Mouse (Mus musculus) MEL (cell line): ENCODE results near the gene Lrrc3. TPM values are rescaled to one million over a fixed set of nuclear protein-coding genes. Genes with fewer than 3 reads are reported as not detected.

Source experiments
- DNase-seq: peaks from one replicate; pipeline ENCODE4 v3.0.0; 2011; ENCODE audit warnings: low read depth, low spot score
- H3K27ac ChIP-seq: 2 replicates; pipeline ENCODE4 v1.5.1; 2012; ENCODE audit warnings: low read depth, mild to moderate bottlenecking, control low read depth, low read length, moderate library complexity; ENCODE audit not compliant: control insufficient read depth
- H3K27me3 ChIP-seq, 2 experiments: fragments of 150-350 bp in 1 of 2; sonication (generic) in 1 of 2; 2 replicates each; pipeline ENCODE4 v1.6.1; 2012; ENCODE audit warnings: low read length in 2 of 2, mild to moderate bottlenecking in 2 of 2, improper control_type of control experiment in 1 of 2, moderate library complexity in 1 of 2; ENCODE audit not compliant: insufficient read depth in 2 of 2, control insufficient read depth in 1 of 2
- H3K36me3 ChIP-seq, 2 experiments: 2 replicates each; pipeline ENCODE4 v1.6.1; 2012 to 2014; ENCODE audit warnings: low read length in 2 of 2, improper control_type of control experiment in 1 of 2, inconsistent platforms in 1 of 2, mild to moderate bottlenecking in 1 of 2; ENCODE audit not compliant: insufficient read depth in 2 of 2, control insufficient read depth in 1 of 2
- H3K4me1 ChIP-seq, 2 experiments: fragments of 150-350 bp in 1 of 2; sonication (generic) in 1 of 2; 2 replicates each; pipeline ENCODE4 v1.6.1; 2012; ENCODE audit warnings: low read length in 2 of 2, improper control_type of control experiment in 1 of 2, mild to moderate bottlenecking in 1 of 2; ENCODE audit not compliant: insufficient read depth in 2 of 2, control insufficient read depth in 1 of 2
- H3K4me3 ChIP-seq, 2 experiments: fragments of 150-350 bp in 1 of 2; sonication (generic) in 1 of 2; 2 replicates each; pipeline ENCODE4 v1.5.1; 2012; ENCODE audit warnings: low read depth in 2 of 2, low read length in 2 of 2, mild to moderate bottlenecking in 2 of 2, moderate library complexity in 2 of 2, control low read depth in 1 of 2, improper control_type of control experiment in 1 of 2; ENCODE audit not compliant: control insufficient read depth in 1 of 2, insufficient read depth in 1 of 2
- H3K79me2 ChIP-seq: 2 replicates; pipeline ENCODE4 v1.6.1; 2012; ENCODE audit warnings: mild to moderate bottlenecking, low read length, moderate library complexity; ENCODE audit not compliant: control insufficient read depth, poor library complexity, insufficient read depth
- H3K9ac ChIP-seq: 2 replicates; pipeline ENCODE4 v1.6.1; 2012; ENCODE audit warnings: low read depth, mild to moderate bottlenecking, control low read depth, low read length, moderate library complexity; ENCODE audit not compliant: control insufficient read depth, poor library complexity, severe bottlenecking
- H3K9me3 ChIP-seq: fragments of 150-350 bp; sonication (generic); replicated peaks from 2 replicates; pipeline ENCODE4 v1.6.1; 2012; ENCODE audit warnings: mild to moderate bottlenecking, low read length, improper control_type of control experiment, moderate library complexity; ENCODE audit not compliant: insufficient read depth
- CHD1 ChIP-seq: IDR thresholded peaks from 2 replicates; pipeline ENCODE4 v1.6.1; 2012; ENCODE audit warnings: low read depth, mild to moderate bottlenecking, inconsistent platforms, low read length, improper control_type of control experiment
- ELF1 ChIP-seq: IDR thresholded peaks from 2 replicates; pipeline ENCODE4 v1.6.1; 2014; ENCODE audit warnings: low read depth, mild to moderate bottlenecking, inconsistent platforms, low read length, improper control_type of control experiment, moderate library complexity
- EP300 ChIP-seq, 2 experiments: IDR thresholded peaks; 2 replicates each; pipeline ENCODE4 v1.6.1; 2011; ENCODE audit warnings: improper control_type of control experiment in 2 of 2, low read length in 2 of 2, low read depth in 1 of 2, mild to moderate bottlenecking in 1 of 2
- ETS1 ChIP-seq: IDR thresholded peaks from 2 replicates; pipeline ENCODE4 v1.6.1; 2012; ENCODE audit warnings: low read depth, mild to moderate bottlenecking, inconsistent platforms, low read length, improper control_type of control experiment, moderate library complexity
- GATA1 ChIP-seq: IDR thresholded peaks from 2 replicates; pipeline ENCODE4 v1.6.1; 2011; ENCODE audit warnings: low read depth, low read length, improper control_type of control experiment
- JUND ChIP-seq: IDR thresholded peaks from 2 replicates; pipeline ENCODE4 v1.6.1; 2011; ENCODE audit warnings: low read depth, mild to moderate bottlenecking, improper control_type of control experiment, low read length
- MAFK ChIP-seq: IDR thresholded peaks from 2 replicates; pipeline ENCODE4 v1.6.1; 2011; ENCODE audit warnings: low read depth, mild to moderate bottlenecking, low read length, improper control_type of control experiment, borderline replicate concordance
- MAZ ChIP-seq: IDR thresholded peaks from 2 replicates; pipeline ENCODE4 v1.6.1; 2012; ENCODE audit warnings: low read depth, mild to moderate bottlenecking, inconsistent platforms, low read length, improper control_type of control experiment
- NELFE ChIP-seq: IDR thresholded peaks from 2 replicates; pipeline ENCODE4 v1.6.1; 2011; ENCODE audit warnings: low read depth, low read length, improper control_type of control experiment
- RAD21 ChIP-seq: IDR thresholded peaks from 2 replicates; pipeline ENCODE4 v1.6.1; 2011; ENCODE audit warnings: mild to moderate bottlenecking, low read depth, low read length, improper control_type of control experiment
- RCOR1 ChIP-seq: IDR thresholded peaks from 2 replicates; pipeline ENCODE4 v1.6.1; 2012; ENCODE audit warnings: low read depth, mild to moderate bottlenecking, inconsistent platforms, low read length, improper control_type of control experiment
- SIN3A ChIP-seq: IDR thresholded peaks from 2 replicates; pipeline ENCODE4 v1.6.1; 2012; ENCODE audit warnings: low read length, improper control_type of control experiment, inconsistent platforms
- SMC3 ChIP-seq: IDR thresholded peaks from 2 replicates; pipeline ENCODE4 v1.6.1; 2011; ENCODE audit warnings: low read depth, low read length, improper control_type of control experiment
- TAL1 ChIP-seq: IDR thresholded peaks from 2 replicates; pipeline ENCODE4 v1.6.1; 2012; ENCODE audit warnings: mild to moderate bottlenecking, inconsistent platforms, low read length, moderate library complexity, mixed read lengths
- TCF12 ChIP-seq: IDR thresholded peaks from 2 replicates; pipeline ENCODE4 v1.6.1; 2014; ENCODE audit warnings: low read depth, mild to moderate bottlenecking, inconsistent platforms, low read length, improper control_type of control experiment, moderate library complexity
- USF1 ChIP-seq: IDR thresholded peaks from 2 replicates; pipeline ENCODE4 v1.6.1; 2014; ENCODE audit warnings: low read depth, mild to moderate bottlenecking, inconsistent platforms, low read length, improper control_type of control experiment, moderate library complexity
- ZNF384 ChIP-seq: IDR thresholded peaks from 2 replicates; pipeline ENCODE4 v1.6.1; 2012; ENCODE audit warnings: low read depth, mild to moderate bottlenecking, inconsistent platforms, low read length, improper control_type of control experiment
- polyA plus RNA-seq, 2 experiments: library from polyadenylated mRNA; stranded (reverse) in 1 of 2; unstranded in 1 of 2; fragments of >175 nt in 1 of 2; fragments of >200 nt in 1 of 2; gene quantifications; 2 replicates each; pipeline versions ENCODE4 v1.2.1 to v1.2.4; 2012; ENCODE audit warnings: low replicate concordance in 2 of 2, low read depth in 1 of 2; ENCODE audit not compliant: insufficient read length in 2 of 2, insufficient read depth in 1 of 2, missing spikeins in 1 of 2
- total RNA-seq: library from RNA; depleted of rRNA; stranded (reverse); fragments of 300-350 nt; gene quantifications from 2 replicates; pipeline ENCODE4 v1.2.3, GENCODE M21; 2012

Lrrc3 gene
- total and polyA plus RNA-seq, 3 experiments, result 0.15 to 0.74 TPM; not detected in 1

DNA sequence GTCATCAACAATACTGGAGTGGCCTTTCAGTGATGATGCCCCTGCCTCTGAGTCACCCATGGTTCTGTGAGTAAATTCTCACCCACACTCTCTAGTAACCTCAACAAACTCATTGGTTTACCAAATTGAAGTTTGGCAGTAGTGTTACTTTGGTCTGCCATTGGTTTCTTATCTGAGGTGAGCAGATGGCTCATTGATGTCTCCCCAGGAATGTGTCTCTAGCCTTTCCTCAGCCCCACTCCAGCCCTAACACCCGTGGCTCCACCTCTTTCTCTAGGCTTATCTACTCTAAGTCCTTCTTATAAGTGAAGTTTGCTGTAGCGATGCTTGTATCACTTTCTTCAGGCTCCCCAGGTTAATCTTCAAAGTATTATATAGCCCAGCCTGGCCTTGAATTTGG lies 37.3 kb upstream of the Lrrc3 start:
- Histone ChIP-seq H3K79me2 (no peaks in the 10 kb centered on the region), H3K27ac (peak overlapping the region; percentile 87), H3K4me1 (peaks cover 12 to 28% of the 10 kb centered on the region in 2 experiments; a peak in 3 of 4 replicates), H3K9me3 (no peaks in the 10 kb centered on the region), H3K27me3 (no peaks in the 10 kb centered on the region), H3K9ac (no peak overlapping the region; the same call in 1 of the 2 replicates), H3K4me3 (no peak overlapping the region), H3K36me3 (peaks cover 0 to 24% of the 10 kb centered on the region in 2 experiments; a peak in 2 of 4 replicates)
- TF ChIP-seq SMC3 (no peak), TAL1 (peak; percentile 92), SIN3A (no peak; the same call in 1 of the 2 replicates), RAD21 (no peak), MAZ (no peak), TCF12 (peak; percentile 88), EP300 (IDR thresholded peaks at IDR 0.05; ENCODE audit: low read depth in 1 of 2, low read length in 2 of 2) (peak; percentile 70 to 73), JUND (0 out of 2 replicates have a peak, but pooled peaks have one; percentile 23), ETS1 (peak; percentile 68), MAFK (peak; percentile 16; the same call in 1 of the 2 replicates), ZNF384 (no peak), USF1 (no peak), RCOR1 (0 out of 2 replicates have a peak, but pooled peaks have one; percentile 29), CHD1 (no peak), GATA1 (peak; percentile 81), ELF1 (no peak)
- peak; percentile 87 for DNase-seq

DNA sequence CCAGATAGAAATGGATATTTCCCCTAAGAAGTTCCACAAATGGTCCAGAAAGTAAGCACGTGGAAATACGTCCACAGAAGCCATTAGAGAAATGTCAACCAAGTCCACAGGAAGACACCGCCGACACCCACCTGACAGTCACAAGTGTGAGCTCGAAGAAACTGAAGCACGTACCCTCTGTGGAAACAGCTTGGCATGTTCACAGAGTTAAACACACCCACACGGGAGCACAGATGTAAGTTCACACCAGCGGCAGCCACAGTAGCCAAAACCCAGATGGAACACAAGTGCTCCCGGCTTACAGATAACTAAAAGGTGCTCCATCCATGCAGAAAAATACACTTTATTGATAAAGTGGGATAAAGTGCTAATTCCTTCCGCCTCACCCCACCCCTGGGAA lies 25.0 kb upstream of the Lrrc3 start:
- no peak overlapping the region for H3K9ac ChIP-seq
- H3K36me3 ChIP-seq, result no peaks in the 10 kb centered on the region; a peak in 1 of 4 replicates
- no peaks in the 10 kb centered on the region for H3K9me3 ChIP-seq
- TF ChIP-seq NELFE (no peak), SMC3 (no peak), CHD1 (no peak), MAFK (no peak), JUND (no peak)
- no peaks in the 10 kb centered on the region for H3K27me3 ChIP-seq
- H3K4me1 ChIP-seq, result no peaks in the 10 kb centered on the region; a peak in 1 of 4 replicates
- DNase-seq, result no peak
- H3K27ac ChIP-seq, result no peak overlapping the region
- H3K4me3 ChIP-seq, result no peak overlapping the region
- H3K79me2 ChIP-seq, result no peaks in the 10 kb centered on the region
